Mouse (Mus musculus) embryonic fibroblast, embryonic 13.5 days (primary cell): ENCODE data around the gene Abhd6. TPM values are rescaled to one million over a fixed set of nuclear protein-coding genes. Genes with fewer than 3 reads are reported as not detected.

Experiments
- H3K27ac ChIP-seq: 2 replicates; pipeline ENCODE4 v1.5.1; 2012; ENCODE audit warnings: low read length, control low read depth, inconsistent platforms; ENCODE audit not compliant: insufficient read depth
- H3K4me1 ChIP-seq: 2 replicates; pipeline ENCODE4 v1.6.1; 2011; ENCODE audit warnings: low read length; ENCODE audit not compliant: control insufficient read depth, insufficient read depth
- H3K4me3 ChIP-seq: 2 replicates; pipeline ENCODE4 v1.5.1; 2011; ENCODE audit warnings: mild to moderate bottlenecking, control low read depth, low read length; ENCODE audit not compliant: insufficient read depth
- CTCF ChIP-seq: IDR thresholded peaks from 2 replicates; pipeline ENCODE4 v1.5.1; 2011; ENCODE audit warnings: mild to moderate bottlenecking, control low read depth, low read length, moderate library complexity, borderline replicate concordance; ENCODE audit not compliant: insufficient read depth
- POLR2A ChIP-seq: IDR thresholded peaks from 2 replicates; pipeline ENCODE4 v1.6.1; 2011; ENCODE audit warnings: low read depth, mild to moderate bottlenecking, control low read depth, low read length, moderate library complexity
- polyA plus RNA-seq: library from polyadenylated mRNA; stranded (reverse); fragments of >200 nt; gene quantifications from 2 replicates; pipeline ENCODE4 v1.2.4, GENCODE M21; 2011; ENCODE audit warnings: low read depth; ENCODE audit not compliant: missing spikeins, insufficient read length

Gene Abhd6
- polyA plus RNA-seq, 1 experiment, result 6.4 TPM

DNA sequence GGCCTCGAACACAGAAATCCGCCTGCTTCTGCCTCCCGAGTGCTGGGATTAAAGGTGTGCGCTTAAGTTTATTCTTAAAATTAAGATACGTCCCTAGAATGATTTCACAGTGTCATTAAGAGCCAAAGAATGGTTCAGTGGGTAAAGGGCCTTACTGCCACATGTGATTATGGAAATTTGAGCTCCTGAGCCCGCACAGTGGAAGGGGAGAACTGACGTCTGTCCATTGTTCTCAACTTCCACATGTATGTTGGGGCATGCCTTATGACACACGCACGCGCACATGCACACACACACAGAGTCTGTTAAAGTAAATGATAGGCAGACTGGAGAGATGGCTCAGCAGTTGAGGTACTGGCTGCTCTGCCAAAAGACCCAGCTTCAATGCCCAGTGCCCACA, 22.2 kb downstream of the Abhd6 start:
- Histone ChIP-seq H3K4me1 (no peaks in the 10 kb centered on the region), H3K27ac (no peak overlapping the region), H3K4me3 (no peak overlapping the region)
- TF ChIP-seq CTCF (no peak), POLR2A (no peak)

GRCm38 (mm10) chr14:8026769-8027531, 24.2 kb downstream of the Abhd6 start:
- Histone ChIP-seq H3K4me3 (no peak overlapping the region), H3K27ac (no peak overlapping the region), H3K4me1 (no peaks in the 10 kb centered on the region)
- TF ChIP-seq POLR2A (no peak), CTCF (no peak)

GRCm38 (mm10) chr14:8028086-8028485, 25.4 kb downstream of the Abhd6 start:
- H3K27ac ChIP-seq, result no peak overlapping the region
- H3K4me3 ChIP-seq, result no peak overlapping the region
- no peak for TF ChIP-seq POLR2A
- no peak for TF ChIP-seq CTCF
- no peaks in the 10 kb centered on the region for H3K4me1 ChIP-seq

DNA sequence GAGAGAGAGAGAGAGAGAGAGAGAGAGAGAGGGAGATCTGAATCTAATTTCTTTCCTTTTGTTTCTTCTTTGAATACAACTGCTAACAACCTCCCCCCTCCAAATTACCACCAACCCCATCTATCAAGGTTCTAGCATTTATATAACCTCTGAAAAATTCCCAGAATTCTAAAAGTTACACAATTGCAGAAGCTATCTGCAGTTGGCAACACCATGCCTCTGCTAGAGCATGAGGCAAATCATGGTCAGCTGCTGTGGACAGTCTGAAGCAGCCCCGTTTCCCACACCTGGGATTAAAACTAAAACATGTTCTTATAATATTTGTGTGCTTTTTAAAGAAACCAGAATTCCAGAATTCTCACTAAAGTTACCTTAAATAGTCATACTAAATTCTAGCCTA, 27.1 kb downstream of the Abhd6 start:
- H3K4me3 ChIP-seq, result no peak overlapping the region
- TF ChIP-seq CTCF (no peak), POLR2A (no peak)
- no peaks in the 10 kb centered on the region for H3K4me1 ChIP-seq
- H3K27ac ChIP-seq, result no peak overlapping the region

DNA sequence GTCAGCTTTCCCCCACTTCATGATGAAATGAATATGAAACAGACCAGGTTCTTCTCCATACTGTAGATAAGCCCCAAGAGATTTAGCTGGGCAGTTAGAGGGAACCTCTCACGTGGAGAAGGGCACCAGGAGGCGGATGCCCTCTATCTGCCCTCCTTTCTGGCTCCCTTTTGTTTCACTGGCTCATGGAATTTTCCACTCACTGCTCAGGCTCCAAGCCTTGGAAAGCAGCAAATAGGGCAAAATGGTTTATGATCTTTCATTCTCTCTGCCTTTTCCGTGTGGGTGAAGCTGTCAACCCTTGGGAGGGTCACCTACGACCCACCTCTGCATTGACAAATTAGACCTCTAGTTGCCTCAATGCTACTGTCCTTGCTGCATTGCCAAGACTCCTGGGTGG, 27.8 kb downstream of the Abhd6 start:
- TF ChIP-seq POLR2A (no peak), CTCF (no peak)
- no peak overlapping the region for H3K27ac ChIP-seq
- no peaks in the 10 kb centered on the region for H3K4me1 ChIP-seq
- no peak overlapping the region for H3K4me3 ChIP-seq

GRCm38 (mm10) chr14:8032087-8032944, 29.6 kb downstream of the Abhd6 start:
- H3K27ac ChIP-seq, result no peak overlapping the region
- TF ChIP-seq CTCF (no peak), POLR2A (no peak)
- no peaks in the 10 kb centered on the region for H3K4me1 ChIP-seq
- H3K4me3 ChIP-seq, result no peak overlapping the region

- no peak overlapping the region for H3K27ac ChIP-seq
- no peaks in the 10 kb centered on the region for H3K4me1 ChIP-seq
- no peak overlapping the region for H3K4me3 ChIP-seq
- no peak for TF ChIP-seq POLR2A
- no peak for TF ChIP-seq CTCF
Measured at GRCm38 (mm10) chr14:8034561-8034960, 31.9 kb downstream of the Abhd6 start.

GRCm38 (mm10) chr14:8035951-8036350, 33.2 kb downstream of the Abhd6 start:
- no peak for TF ChIP-seq CTCF
- no peak for TF ChIP-seq POLR2A
- Histone ChIP-seq H3K4me1 (no peaks in the 10 kb centered on the region), H3K27ac (no peak overlapping the region), H3K4me3 (no peak overlapping the region)

DNA sequence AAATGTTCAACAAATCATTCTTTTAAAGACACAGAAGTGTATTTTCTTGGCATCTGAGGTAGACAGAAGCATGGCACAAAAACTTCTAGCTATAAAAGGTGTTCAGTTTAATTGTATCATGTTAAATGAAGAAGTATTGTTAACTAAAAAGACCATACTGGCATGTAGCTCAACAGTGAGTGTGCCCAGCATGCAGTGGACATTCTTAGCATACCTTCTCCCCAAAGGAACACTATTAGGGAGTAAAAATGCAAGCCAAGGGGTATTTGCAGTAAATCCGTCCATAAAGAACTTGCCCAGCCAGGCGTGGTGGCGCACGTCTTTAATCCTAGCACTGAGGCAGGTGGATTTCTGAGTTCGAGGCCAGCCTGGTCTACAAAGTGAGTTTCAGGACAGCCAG, 33.7 kb downstream of the Abhd6 start:
- Histone ChIP-seq H3K27ac (no peak overlapping the region), H3K4me1 (no peaks in the 10 kb centered on the region), H3K4me3 (no peak overlapping the region)
- TF ChIP-seq CTCF (no peak), POLR2A (no peak)

- Histone ChIP-seq H3K4me3 (no peak overlapping the region), H3K4me1 (no peaks in the 10 kb centered on the region), H3K27ac (no peak overlapping the region)
- TF ChIP-seq POLR2A, result no peak
- no peak for TF ChIP-seq CTCF
Measured at GRCm38 (mm10) chr14:8038150-8038549, 35.4 kb downstream of the Abhd6 start.
